Mouse (Mus musculus): ENCODE measurements around the gene Klhdc4. TPM values are rescaled to one million over a fixed set of nuclear protein-coding genes. Genes with fewer than 3 reads are reported as not detected.

Klhdc4 gene
- polyA plus RNA-seq, 1 experiment from 2014 or later = 34.4 TPM

DNA sequence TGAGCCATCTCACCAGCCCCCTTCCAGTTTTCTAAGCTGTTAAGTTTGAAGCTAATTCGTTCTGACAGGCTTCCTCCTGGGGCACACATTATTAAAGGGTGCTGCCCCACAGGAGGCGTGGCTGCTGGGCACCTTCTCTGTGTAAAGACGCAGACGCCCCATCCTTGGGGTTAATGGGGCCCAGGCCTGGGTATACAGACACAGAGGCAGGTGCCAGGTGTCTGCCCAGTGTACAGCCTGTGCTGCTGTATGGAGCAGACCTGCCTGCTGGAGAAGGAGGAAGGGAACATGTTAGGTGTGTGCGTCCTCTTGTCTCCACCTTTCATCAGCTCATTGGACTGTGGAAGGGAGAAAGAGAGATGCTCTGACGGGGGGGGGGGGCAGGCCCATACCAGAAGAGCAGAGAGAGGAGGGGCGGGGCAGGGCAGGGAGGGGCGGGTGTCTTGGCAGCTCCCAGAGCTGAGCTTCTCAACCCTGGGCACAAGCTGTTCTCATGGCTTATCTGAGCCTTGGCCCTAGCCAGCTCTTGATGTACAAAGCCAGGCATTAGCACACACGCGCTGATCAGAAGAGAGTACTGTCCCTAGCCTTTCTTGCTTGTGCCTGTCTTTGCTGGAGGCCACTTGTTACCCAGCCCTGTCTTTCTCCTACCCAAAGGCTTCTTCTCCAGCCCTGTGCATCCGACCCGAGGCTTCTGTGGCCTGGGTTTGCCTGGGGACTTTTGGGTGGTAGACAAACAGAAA, 32.6 kb upstream of the Klhdc4 start:
- Histone ChIP-seq H3K27ac (replicated peaks) (peak overlapping the region; percentile 69), H3K27me3 (no peaks in the 10 kb centered on the region), H3K4me2 (replicated peaks) (no peak overlapping the region), H3K4me3 (replicated peaks) (no peak overlapping the region), H3K9ac (no peak overlapping the region), H3K4me1 (peaks cover 14% of the 10 kb centered on the region), H3K36me3 (no peaks in the 10 kb centered on the region), H3K9me3 (replicated peaks) (no peaks in the 10 kb centered on the region)
- peak; percentile 59 for ATAC-seq (ENCODE audit: insufficient number of reproducible peaks, low FRiP score, low TSS enrichment, low read depth)
- WGBS = 53% methylated on average over 12 of the region's 12 CpGs

DNA sequence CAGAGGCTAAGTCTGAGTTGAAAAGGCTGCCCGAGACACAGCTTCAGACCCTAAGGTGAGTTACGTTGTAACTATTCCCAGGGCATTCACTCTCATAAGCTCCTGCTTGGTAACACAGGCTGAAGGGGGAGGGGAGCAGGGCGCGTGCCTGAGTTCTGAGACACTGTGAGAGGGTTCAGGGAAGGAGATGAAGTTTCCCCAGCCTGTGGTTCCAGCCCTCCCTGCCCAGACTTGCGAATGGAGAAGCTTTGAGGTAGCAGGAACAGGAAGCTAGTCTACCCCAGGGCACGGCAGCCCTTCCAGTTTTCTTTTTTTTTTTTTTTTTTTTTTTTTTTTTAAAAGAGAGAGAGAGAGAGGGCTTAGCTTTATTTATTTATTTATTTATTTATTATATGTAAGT, 31.9 kb upstream of the Klhdc4 start:
- Histone ChIP-seq H3K4me2 (replicated peaks) (no peak overlapping the region), H3K36me3 (no peaks in the 10 kb centered on the region), H3K4me3 (replicated peaks) (no peak overlapping the region), H3K27ac (replicated peaks) (0 out of 2 replicates have a peak overlapping the region, but pooled peaks have one; percentile 40), H3K9ac (no peak overlapping the region), H3K9me3 (replicated peaks) (no peaks in the 10 kb centered on the region), H3K27me3 (no peaks in the 10 kb centered on the region), H3K4me1 (peaks cover 14% of the 10 kb centered on the region)
- 22% methylated on average over 6 of the region's 6 CpGs for WGBS
- ATAC-seq (ENCODE audit: insufficient number of reproducible peaks, low FRiP score, low TSS enrichment, low read depth) = no peak

- Histone ChIP-seq H3K27me3 (no peaks in the 10 kb centered on the region), H3K9ac (no peak overlapping the region), H3K4me2 (replicated peaks) (no peak overlapping the region), H3K27ac (replicated peaks) (no peak overlapping the region), H3K4me3 (replicated peaks) (no peak overlapping the region), H3K9me3 (replicated peaks) (no peaks in the 10 kb centered on the region), H3K4me1 (peaks cover 18% of the 10 kb centered on the region), H3K36me3 (no peaks in the 10 kb centered on the region)
- WGBS = 38% methylated on average over 2 of the region's 2 CpGs
- ATAC-seq (ENCODE audit: insufficient number of reproducible peaks, low FRiP score, low TSS enrichment, low read depth) = no peak
Observed at GRCm38 (mm10) chr8:121857747-121858146, 28.4 kb upstream of the Klhdc4 start.

- Histone ChIP-seq H3K9me3 (replicated peaks) (no peaks in the 10 kb centered on the region), H3K4me3 (replicated peaks) (no peak overlapping the region), H3K27ac (replicated peaks) (no peak overlapping the region), H3K4me2 (replicated peaks) (no peak overlapping the region), H3K27me3 (no peaks in the 10 kb centered on the region), H3K36me3 (no peaks in the 10 kb centered on the region), H3K4me1 (peaks cover 17% of the 10 kb centered on the region), H3K9ac (no peak overlapping the region)
- WGBS = 55% methylated on average over 9 of the region's 9 CpGs
- ATAC-seq (ENCODE audit: insufficient number of reproducible peaks, low FRiP score, low TSS enrichment, low read depth) = no peak
Observed at GRCm38 (mm10) chr8:121857331-121857730, 28.0 kb upstream of the Klhdc4 start.

- no peak overlapping the region for H3K9ac ChIP-seq
- H3K36me3 ChIP-seq = no peaks in the 10 kb centered on the region
- ATAC-seq (ENCODE audit: insufficient number of reproducible peaks, low FRiP score, low TSS enrichment, low read depth) = no peak
- H3K27me3 ChIP-seq = no peaks in the 10 kb centered on the region
- no peak overlapping the region for H3K4me3 ChIP-seq (replicated peaks)
- peaks cover 16% of the 10 kb centered on the region for H3K4me1 ChIP-seq
- 0 out of 2 replicates have a peak overlapping the region, but pooled peaks have one; percentile 17 for H3K27ac ChIP-seq (replicated peaks)
- 66% methylated on average over 14 of the region's 14 CpGs for WGBS
- no peaks in the 10 kb centered on the region for H3K9me3 ChIP-seq (replicated peaks)
- no peak overlapping the region for H3K4me2 ChIP-seq (replicated peaks)
Observed at GRCm38 (mm10) chr8:121856071-121856746, 26.8 kb upstream of the Klhdc4 start.

DNA sequence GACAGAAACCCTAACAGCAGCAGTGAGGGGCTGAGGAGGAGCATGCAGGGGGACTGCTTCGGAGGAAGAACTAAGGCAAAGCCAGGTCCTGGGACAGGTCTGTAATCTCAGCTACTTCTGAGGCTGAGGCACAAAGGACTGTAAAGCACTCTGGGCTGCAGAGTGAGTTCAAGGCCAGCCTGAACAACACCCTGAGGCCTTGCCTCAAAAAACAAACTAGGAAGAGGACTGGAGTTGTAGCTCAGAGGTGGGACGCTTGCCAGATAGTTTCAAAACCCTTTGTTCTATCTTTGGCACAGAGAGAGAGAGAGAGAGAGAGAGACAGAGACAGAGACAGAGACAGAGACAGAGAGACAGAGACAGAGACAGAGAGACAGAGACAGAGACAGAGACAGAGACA, 24.2 kb upstream of the Klhdc4 start:
- 74% methylated on average over 2 of the region's 2 CpGs for WGBS
- H3K4me1 ChIP-seq = peaks cover 25% of the 10 kb centered on the region
- no peak overlapping the region for H3K9ac ChIP-seq
- H3K36me3 ChIP-seq = no peaks in the 10 kb centered on the region
- no peak overlapping the region for H3K4me2 ChIP-seq (replicated peaks)
- no peak for ATAC-seq (ENCODE audit: insufficient number of reproducible peaks, low FRiP score, low TSS enrichment, low read depth)
- no peaks in the 10 kb centered on the region for H3K9me3 ChIP-seq (replicated peaks)
- no peak overlapping the region for H3K4me3 ChIP-seq (replicated peaks)
- no peak overlapping the region for H3K27ac ChIP-seq (replicated peaks)
- H3K27me3 ChIP-seq = no peaks in the 10 kb centered on the region

DNA sequence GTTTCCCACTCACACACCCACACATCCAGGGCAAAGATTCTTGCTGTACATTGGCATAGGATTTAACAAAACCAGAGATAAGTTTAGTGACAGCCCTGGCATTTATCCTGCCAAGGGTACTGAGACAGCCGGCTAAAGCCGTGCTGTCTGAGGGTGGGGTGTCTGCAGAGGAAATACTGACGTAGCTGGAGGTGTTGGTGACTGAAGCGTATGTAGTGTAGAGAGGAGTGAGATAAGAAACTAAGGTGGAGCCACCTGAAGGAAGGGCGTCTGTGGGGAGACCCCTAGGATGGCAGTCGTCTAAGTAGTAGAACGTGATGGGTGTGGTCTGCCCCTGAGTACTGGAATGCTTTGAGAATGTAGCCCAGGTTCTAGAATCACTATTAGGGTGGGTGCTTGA, 23.1 kb upstream of the Klhdc4 start:
- Histone ChIP-seq H3K4me3 (replicated peaks) (no peak overlapping the region), H3K27ac (replicated peaks) (no peak overlapping the region), H3K9me3 (replicated peaks) (no peaks in the 10 kb centered on the region), H3K4me1 (peaks cover 20% of the 10 kb centered on the region), H3K9ac (no peak overlapping the region), H3K27me3 (no peaks in the 10 kb centered on the region), H3K36me3 (no peaks in the 10 kb centered on the region), H3K4me2 (replicated peaks) (no peak overlapping the region)
- WGBS = 45% methylated on average over 7 of the region's 7 CpGs
- no peak for ATAC-seq (ENCODE audit: insufficient number of reproducible peaks, low FRiP score, low TSS enrichment, low read depth)

GRCm38 (mm10) chr8:121851716-121852115, 22.3 kb upstream of the Klhdc4 start:
- no peak overlapping the region for H3K4me2 ChIP-seq (replicated peaks)
- WGBS = 47% methylated on average over 7 of the region's 7 CpGs
- ATAC-seq (ENCODE audit: insufficient number of reproducible peaks, low FRiP score, low TSS enrichment, low read depth) = no peak

DNA sequence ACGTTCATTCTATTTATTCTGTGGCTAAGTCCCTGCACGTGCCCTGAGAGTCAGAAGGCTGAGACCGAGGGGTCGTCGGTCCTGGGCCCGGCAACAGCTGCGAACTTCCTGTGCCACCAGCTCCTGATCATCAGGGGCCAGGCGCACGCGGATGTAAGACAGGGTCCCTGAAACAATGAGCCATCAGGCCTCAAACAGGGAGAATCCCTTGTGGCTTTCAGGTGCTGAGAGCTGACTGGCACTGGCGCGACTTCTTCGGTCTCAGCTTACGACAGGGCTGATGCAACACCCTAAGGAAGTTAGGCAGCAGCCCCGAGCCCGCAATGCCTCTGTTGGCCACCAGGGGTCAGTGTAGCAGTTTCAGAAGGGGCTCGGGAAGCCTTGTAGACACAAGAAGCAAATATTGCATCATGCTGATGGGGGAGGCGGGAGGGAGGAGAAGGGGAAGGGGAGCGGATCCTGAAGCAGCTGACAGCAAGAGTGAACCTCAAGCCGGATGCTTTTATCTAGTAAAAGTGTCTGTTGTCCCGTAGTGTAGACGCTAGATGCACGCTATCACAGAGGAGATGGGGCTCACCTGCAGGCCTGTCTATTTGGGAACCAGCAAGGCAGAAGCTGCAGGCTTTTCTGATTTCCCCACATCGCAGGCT, 21.6 kb upstream of the Klhdc4 start:
- Histone ChIP-seq H3K9ac (0 out of 2 replicates have a peak overlapping the region, but pooled peaks have one; percentile 28), H3K4me2 (replicated peaks) (peak overlapping the region; percentile 54), H3K4me1 (peaks cover 18% of the 10 kb centered on the region), H3K4me3 (replicated peaks) (peak overlapping the region; percentile 29), H3K27ac (replicated peaks) (no peak overlapping the region; the same call in 1 of the 2 replicates), H3K27me3 (no peaks in the 10 kb centered on the region), H3K36me3 (no peaks in the 10 kb centered on the region), H3K9me3 (replicated peaks) (no peaks in the 10 kb centered on the region)
- 3% methylated on average over 24 of the region's 24 CpGs for WGBS
- peak; percentile 76 for ATAC-seq (ENCODE audit: insufficient number of reproducible peaks, low FRiP score, low TSS enrichment, low read depth)

More at GRCm38 (mm10) chr8:121851716-121852115, 22.3 kb upstream of the Klhdc4 start:
- Histone ChIP-seq H3K4me3 (replicated peaks) (no peak overlapping the region), H3K27ac (replicated peaks) (no peak overlapping the region), H3K4me1 (peaks cover 18% of the 10 kb centered on the region), H3K9me3 (replicated peaks) (no peaks in the 10 kb centered on the region), H3K9ac (no peak overlapping the region), H3K27me3 (no peaks in the 10 kb centered on the region), H3K36me3 (no peaks in the 10 kb centered on the region)

DNA sequence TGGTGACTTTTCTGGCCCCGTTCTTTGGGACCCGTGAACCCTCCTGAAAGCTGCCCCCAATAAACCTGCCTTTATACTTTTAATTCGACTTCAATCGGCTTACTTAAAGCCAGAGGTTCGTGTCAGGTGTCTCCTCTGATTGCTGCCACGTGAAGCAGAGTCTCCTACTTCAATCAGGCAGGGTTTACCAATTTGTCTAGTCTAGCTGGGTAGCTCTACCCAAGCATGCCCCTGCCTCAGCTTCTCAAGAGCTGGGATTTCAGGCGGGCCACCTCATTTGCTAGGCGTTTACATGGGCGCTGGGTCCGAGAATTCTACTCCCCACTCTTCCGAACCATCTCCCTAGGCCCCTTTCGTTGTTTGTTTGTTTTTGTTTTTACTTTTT, 21.1 kb upstream of the Klhdc4 start:
- H3K36me3 ChIP-seq = no peaks in the 10 kb centered on the region
- no peak for ATAC-seq (ENCODE audit: insufficient number of reproducible peaks, low FRiP score, low TSS enrichment, low read depth)
- H3K27me3 ChIP-seq = no peaks in the 10 kb centered on the region
- H3K4me3 ChIP-seq (replicated peaks) = peak overlapping the region; percentile 29
- peak overlapping the region; percentile 54 for H3K4me2 ChIP-seq (replicated peaks)
- H3K9ac ChIP-seq = no peak overlapping the region
- WGBS = 32% methylated on average over 12 of the region's 12 CpGs
- H3K9me3 ChIP-seq (replicated peaks) = no peaks in the 10 kb centered on the region
- H3K27ac ChIP-seq (replicated peaks) = no peak overlapping the region; the same call in 1 of the 2 replicates
- H3K4me1 ChIP-seq = peaks cover 18% of the 10 kb centered on the region

GRCm38 (mm10) chr8:121850018-121850417, 20.6 kb upstream of the Klhdc4 start:
- Histone ChIP-seq H3K9ac (no peak overlapping the region), H3K36me3 (no peaks in the 10 kb centered on the region), H3K4me1 (peaks cover 18% of the 10 kb centered on the region), H3K9me3 (replicated peaks) (no peaks in the 10 kb centered on the region), H3K27me3 (no peaks in the 10 kb centered on the region), H3K4me2 (replicated peaks) (no peak overlapping the region), H3K4me3 (replicated peaks) (no peak overlapping the region), H3K27ac (replicated peaks) (no peak overlapping the region)
- no peak for ATAC-seq (ENCODE audit: insufficient number of reproducible peaks, low FRiP score, low TSS enrichment, low read depth)
- WGBS = 10% methylated on average over 6 of the region's 6 CpGs
